Mouse (Mus musculus) heart, adult 2 months (tissue): ENCODE measurements around the gene Npas1. TPM values are rescaled to one million over a fixed set of nuclear protein-coding genes. Genes with fewer than 3 reads are reported as not detected.

Experiments
- DNase-seq, 2 experiments: peaks; one replicate each; pipeline ENCODE4 v3.0.0; 2021
- H3K27ac ChIP-seq: fragments of 200-600 bp; 2 replicates; pipeline ENCODE4 v1.8.1; 2022
- H3K27me3 ChIP-seq: fragments of 200-500 bp; 2 replicates; pipeline ENCODE4 v1.6.1; 2012; ENCODE audit warnings: mild to moderate bottlenecking, low read length, inconsistent platforms, mixed read lengths; ENCODE audit not compliant: control insufficient read depth, insufficient read depth
- H3K36me3 ChIP-seq: fragments of 200-500 bp; 2 replicates; pipeline ENCODE4 v1.6.1; 2012; ENCODE audit warnings: low read length, inconsistent platforms; ENCODE audit not compliant: control insufficient read depth, insufficient read depth
- H3K4me1 ChIP-seq: fragments of 200-500 bp; 2 replicates; pipeline ENCODE4 v1.6.1; 2011; ENCODE audit warnings: low read length; ENCODE audit not compliant: control insufficient read depth, insufficient read depth
- H3K4me3 ChIP-seq: fragments of 200-600 bp; 2 replicates; pipeline ENCODE4 v1.8.1; 2022
- H3K79me2 ChIP-seq: fragments of 200-500 bp; replicated peaks from 2 replicates; pipeline ENCODE4 v1.6.1; 2012; ENCODE audit warnings: mild to moderate bottlenecking, inconsistent platforms, low read length, moderate library complexity, mixed read lengths; ENCODE audit not compliant: control insufficient read depth, insufficient read depth
- H3K9ac ChIP-seq: fragments of 200-500 bp; 2 replicates; pipeline ENCODE4 v1.6.1; 2012; ENCODE audit warnings: low read depth, mild to moderate bottlenecking, control low read depth, inconsistent platforms, low read length, mixed read lengths
- CTCF ChIP-seq: fragments of 200-600 bp; IDR thresholded peaks from 2 replicates; pipeline ENCODE4 v1.8.1; 2022; ENCODE audit warnings: antibody characterized with exemption, mild to moderate bottlenecking, moderate library complexity
- EP300 ChIP-seq: fragments of 200-500 bp; IDR thresholded peaks from 2 replicates; pipeline ENCODE4 v1.6.1; 2011; ENCODE audit warnings: low read depth, low read length, control low read depth; ENCODE audit not compliant: insufficient read depth
- POLR2A ChIP-seq: fragments of 200-500 bp; IDR thresholded peaks from 2 replicates; pipeline ENCODE4 v1.6.1; 2011; ENCODE audit warnings: mild to moderate bottlenecking, low read depth, low read length, control low read depth; ENCODE audit not compliant: insufficient read depth
- WGBS: fragments of 180-500 bp; shearing (Covaris S2); methylation state at CpG from one replicate; pipeline ENCODE4 v1.1.7; 2018; 5-methylcytosine and 5-hydroxymethylcytosine counted together
- intact Hi-C: fragments of 180-260 bp; cut with DNase I; formaldehyde crosslinking; loops from one replicate; pipeline ENCODE4 v1.15.1; 2025
- polyA plus RNA-seq: library from polyadenylated mRNA; depleted of rRNA; stranded (reverse); fragments of >200 nt; gene quantifications from 2 replicates; pipeline ENCODE4 v1.2.3, GENCODE M21; 2012
- total RNA-seq, 2 experiments: library from RNA; stranded (reverse); gene quantifications; 2 replicates each; pipeline ENCODE4 v1.2.3; 2021

Gene Npas1
- total and polyA plus RNA-seq, 3 experiments: not detected

DNA sequence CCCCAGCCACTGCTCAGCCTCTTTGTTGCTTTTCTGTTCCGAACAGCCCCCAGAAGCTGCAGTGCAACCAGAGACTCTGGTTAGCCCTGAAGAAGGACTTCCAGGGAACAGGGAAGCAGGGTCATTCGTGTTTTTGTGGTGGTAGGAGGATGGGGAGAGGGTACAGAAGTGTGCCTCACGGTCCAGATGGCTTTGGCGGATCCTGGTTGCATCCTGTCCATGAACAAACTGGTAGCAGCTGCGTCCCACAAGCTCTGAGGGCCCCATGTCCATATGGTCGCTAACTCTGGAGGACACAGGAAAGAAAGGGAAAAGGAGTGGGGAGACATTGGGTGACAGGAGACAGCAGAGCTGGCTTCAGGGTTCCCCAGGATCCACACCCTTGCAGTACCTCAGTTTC is 16.4 kb downstream of the Npas1 start:
- intact Hi-C loops: loop anchor here (5.0 to 10.0 kb wide), 2 partner anchors 84 to 166 kb away; no protein-coding TSS in a partner anchor

GRCm38 (mm10) chr7:16460566-16460965 is 17.0 kb downstream of the Npas1 start:
- no peak for TF ChIP-seq CTCF
- TF ChIP-seq EP300: no peak
- TF ChIP-seq POLR2A: no peak
- Histone ChIP-seq H3K27me3 (no peaks in the 10 kb centered on the region), H3K36me3 (no peaks in the 10 kb centered on the region), H3K4me3 (no peak overlapping the region), H3K4me1 (no peaks in the 10 kb centered on the region), H3K79me2 (no peaks in the 10 kb centered on the region), H3K27ac (no peak overlapping the region), H3K9ac (no peak overlapping the region)
- intact Hi-C loops: loop anchor here (5.0 to 10.0 kb wide), 2 partner anchors 83 to 166 kb away; no protein-coding TSS in a partner anchor
- WGBS: 53% methylated on average over 13 of the region's 13 CpGs
- DNase-seq: no peak

More for the DNA sequence above, 16.4 kb downstream of the Npas1 start:
- Histone ChIP-seq H3K27ac (no peak overlapping the region), H3K4me3 (no peak overlapping the region), H3K36me3 (no peaks in the 10 kb centered on the region), H3K27me3 (no peaks in the 10 kb centered on the region), H3K9ac (no peak overlapping the region), H3K79me2 (no peaks in the 10 kb centered on the region), H3K4me1 (no peaks in the 10 kb centered on the region)
- TF ChIP-seq CTCF: no peak
- TF ChIP-seq EP300: no peak
- no peak for TF ChIP-seq POLR2A
- WGBS: 55% methylated on average over 6 of the region's 6 CpGs
- DNase-seq: no peak

GRCm38 (mm10) chr7:16456289-16456688 is 21.2 kb downstream of the Npas1 start:
- WGBS: 85% methylated on average over 5 of the region's 5 CpGs
- no peak for TF ChIP-seq EP300
- no peak for TF ChIP-seq POLR2A
- no peak for TF ChIP-seq CTCF

DNA sequence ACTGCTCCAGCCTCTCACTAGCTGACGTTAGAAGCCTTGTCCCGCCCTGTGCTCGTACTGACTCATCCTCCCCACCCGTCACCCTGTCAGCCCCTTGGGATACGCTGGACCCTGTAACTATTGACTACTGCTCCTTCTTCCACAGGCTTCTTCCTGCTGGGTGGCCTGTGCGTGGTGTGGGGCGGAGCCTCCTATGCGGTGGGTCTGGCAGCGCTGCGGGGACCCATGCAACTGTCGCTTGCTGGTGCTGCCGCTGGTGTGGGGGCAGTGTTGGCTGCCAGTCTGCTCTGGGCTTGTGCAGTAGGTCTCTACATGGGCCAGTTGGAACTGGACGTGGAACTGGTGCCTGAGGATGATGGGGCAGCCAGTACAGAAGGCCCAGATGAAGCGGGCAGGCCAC is 22.5 kb downstream of the Npas1 start:
- Histone ChIP-seq H3K36me3 (no peaks in the 10 kb centered on the region), H3K27ac (no peak overlapping the region), H3K27me3 (no peaks in the 10 kb centered on the region), H3K9ac (no peak overlapping the region), H3K79me2 (no peaks in the 10 kb centered on the region), H3K4me3 (no peak overlapping the region), H3K4me1 (peaks cover 2% of the 10 kb centered on the region)
- DNase-seq: no peak
- 95% methylated on average over 14 of the region's 14 CpGs for WGBS
- TF ChIP-seq POLR2A: no peak
- no peak for TF ChIP-seq CTCF
- no peak for TF ChIP-seq EP300
- intact Hi-C loops: loop anchor here (10.0 kb wide), 1 partner anchor 140 kb away; no protein-coding TSS in a partner anchor

More at GRCm38 (mm10) chr7:16456289-16456688, 21.2 kb downstream of the Npas1 start:
- Histone ChIP-seq H3K79me2 (no peaks in the 10 kb centered on the region), H3K27ac (no peak overlapping the region), H3K9ac (no peak overlapping the region), H3K4me1 (peaks cover 2% of the 10 kb centered on the region), H3K27me3 (no peaks in the 10 kb centered on the region), H3K4me3 (no peak overlapping the region), H3K36me3 (no peaks in the 10 kb centered on the region)
- no peak for DNase-seq
- intact Hi-C loops: loop anchor here (10.0 kb wide), 1 partner anchor 141 kb away; no protein-coding TSS in a partner anchor

DNA sequence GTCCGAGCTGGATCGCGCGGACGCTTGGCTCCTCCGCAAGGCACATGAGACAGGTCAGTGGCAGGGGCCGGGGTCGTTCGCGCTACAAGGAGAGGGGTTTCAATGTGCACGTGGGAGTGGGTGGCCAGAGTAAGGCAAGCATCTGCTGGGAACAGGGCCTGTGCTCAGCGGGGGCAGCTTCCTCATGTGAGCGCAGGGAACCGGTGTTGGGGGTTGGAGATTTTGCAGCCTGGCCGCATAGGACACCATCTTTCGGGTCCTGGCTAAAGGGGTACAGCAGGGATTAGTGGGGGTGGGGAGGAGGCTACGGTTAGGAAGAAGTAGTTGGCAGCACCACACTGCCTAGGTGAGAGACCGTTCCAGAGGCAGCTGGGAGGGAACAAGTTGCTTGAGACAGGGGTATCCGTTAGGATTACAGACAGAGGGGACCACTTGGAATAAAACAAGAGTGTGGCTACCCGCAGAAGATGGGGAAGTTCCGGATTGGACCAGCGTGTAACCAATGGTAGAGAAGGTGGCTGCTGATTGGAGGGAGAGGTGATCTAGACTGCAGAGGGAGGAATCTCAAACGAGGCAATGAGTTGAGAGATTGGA is 24.3 kb downstream of the Npas1 start:
- Histone ChIP-seq H3K36me3 (no peaks in the 10 kb centered on the region), H3K4me3 (peak overlapping the region; percentile 70), H3K9ac (peak overlapping the region; percentile 79), H3K4me1 (peaks cover 2% of the 10 kb centered on the region), H3K27me3 (no peaks in the 10 kb centered on the region), H3K27ac (peak overlapping the region; percentile 74), H3K79me2 (no peaks in the 10 kb centered on the region)
- WGBS: under 1% methylated on average over 23 of the region's 23 CpGs
- DNase-seq: peak in 1 of 2 experiments; percentile 56
- intact Hi-C loops: loop anchor here (2.0 to 10.0 kb wide), 2 partner anchors 54 to 138 kb away; no protein-coding TSS in a partner anchor
- TF ChIP-seq EP300 (no peak), POLR2A (no peak), CTCF (no peak)

DNA sequence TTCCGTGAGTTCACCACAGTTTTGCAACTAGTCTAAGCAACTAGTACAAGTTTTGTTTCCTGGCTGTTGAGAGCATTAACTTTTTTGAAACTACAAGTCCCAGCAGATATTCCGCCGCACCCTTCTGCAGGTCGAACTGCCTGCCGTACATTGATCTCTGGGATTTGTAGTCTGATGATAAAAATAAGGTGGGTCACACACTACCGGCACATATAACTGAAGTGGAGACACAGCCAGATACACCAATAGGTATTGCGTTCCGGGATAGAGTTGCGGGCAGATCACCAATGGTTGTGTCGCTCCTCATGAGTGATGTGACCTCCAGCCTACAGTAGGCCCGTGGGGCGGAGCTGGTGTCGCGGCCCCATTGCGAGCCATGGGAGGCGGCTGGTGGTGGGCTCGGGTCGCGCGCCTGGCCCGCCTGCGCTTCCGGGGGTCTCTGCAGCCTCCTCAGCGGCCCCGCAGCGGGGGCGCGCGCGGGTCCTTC is 24.9 kb downstream of the Npas1 start, which contains the start of gene Tmem160:
Gene Tmem160, plus strand, starts transcription at position 193 of the 487 bp plus-strand sequence.
- H3K79me2 ChIP-seq: no peaks in the 10 kb centered on the region
- intact Hi-C loops: loop anchor here (2.0 to 10.0 kb wide), 2 partner anchors 54 to 138 kb away; no protein-coding TSS in a partner anchor
- no peak for TF ChIP-seq POLR2A
- H3K4me3 ChIP-seq: peak within 1 kb of the TSS; percentile 70
- DNase-seq: peak; percentile 89 to 94
- no peaks in the 10 kb centered on the region for H3K27me3 ChIP-seq
- WGBS: 2% methylated on average over 29 of the region's 30 CpGs
- H3K36me3 ChIP-seq: no peaks in the 10 kb centered on the region
- H3K27ac ChIP-seq: peak within 1 kb of the TSS; percentile 74
- peak within 1 kb of the TSS; percentile 79 for H3K9ac ChIP-seq
- peaks cover 2% of the 10 kb centered on the region for H3K4me1 ChIP-seq
